Mouse (Mus musculus): ENCODE measurements around the gene Cstl1. TPM values are rescaled to one million over a fixed set of nuclear protein-coding genes. Genes with fewer than 3 reads are reported as not detected.

Cstl1 gene
- polyA plus RNA-seq (2014; fragmentation: Nextera tagmentation; extraction: Ambion mirVana): not detected in 2 replicates

GRCm38 (mm10) chr2:148750058-148750457, at the start of gene Cstl1:
TSS of gene Cstl1 (plus strand) at chr2:148750358.
- Histone ChIP-seq H3K27me3 (ENCODE audit: control insufficient read depth, insufficient read depth, low read length) (no peaks in the 10 kb centered on the region), H3K4me1 (ENCODE audit: control insufficient read depth, insufficient read depth, low read length) (no peaks in the 10 kb centered on the region), H3K9ac (ENCODE audit: low read length) (no peak within 1 kb of the TSS), H3K9me3 (ENCODE audit: control insufficient read depth, low read length) (no peaks in the 10 kb centered on the region), H3K4me2 (ENCODE audit: low read depth) (no peak within 1 kb of the TSS), H3K27ac (ENCODE audit: low read depth, low read length) (no peak within 1 kb of the TSS), H3K36me3 (ENCODE audit: control insufficient read depth, insufficient read depth, low read length) (no peaks in the 10 kb centered on the region), H3K4me3 (ENCODE audit: low read depth, low read length) (no peak within 1 kb of the TSS)
- DNase-seq (ENCODE audit: low spot score) (no peak), ATAC-seq (ENCODE audit: insufficient read depth, low FRiP score, low TSS enrichment) (no peak)
- 85% methylated on average over 1 of the region's 1 CpGs for WGBS

- Histone ChIP-seq H3K27ac (ENCODE audit: low read depth, low read length) (no peak overlapping the region), H3K4me2 (ENCODE audit: low read depth) (no peak overlapping the region), H3K9ac (ENCODE audit: low read length) (no peak overlapping the region), H3K4me3 (ENCODE audit: low read depth, low read length) (no peak overlapping the region), H3K36me3 (ENCODE audit: control insufficient read depth, insufficient read depth, low read length) (no peaks in the 10 kb centered on the region), H3K27me3 (ENCODE audit: control insufficient read depth, insufficient read depth, low read length) (no peaks in the 10 kb centered on the region), H3K4me1 (ENCODE audit: control insufficient read depth, insufficient read depth, low read length) (no peaks in the 10 kb centered on the region), H3K9me3 (ENCODE audit: control insufficient read depth, low read length) (no peaks in the 10 kb centered on the region)
- no peak for DNase-seq (ENCODE audit: low spot score)
- 79% methylated on average over 15 of the region's 15 CpGs for WGBS
- peak; percentile 64 for ATAC-seq (ENCODE audit: insufficient read depth, low FRiP score, low TSS enrichment)
Measured at GRCm38 (mm10) chr2:148706409-148707201, 43.6 kb upstream of the Cstl1 start.

- no peaks in the 10 kb centered on the region for H3K36me3 ChIP-seq (ENCODE audit: control insufficient read depth, insufficient read depth, low read length)
- WGBS: 61% methylated on average over 6 of the region's 6 CpGs
- no peak overlapping the region for H3K27ac ChIP-seq (ENCODE audit: low read depth, low read length)
- ATAC-seq (ENCODE audit: insufficient read depth, low FRiP score, low TSS enrichment) (peak; percentile 7; the same call in 1 of the 2 replicates), DNase-seq (ENCODE audit: low spot score) (no peak)
- no peak overlapping the region for H3K4me3 ChIP-seq (ENCODE audit: low read depth, low read length)
- no peaks in the 10 kb centered on the region for H3K4me1 ChIP-seq (ENCODE audit: control insufficient read depth, insufficient read depth, low read length)
- no peak overlapping the region for H3K4me2 ChIP-seq (ENCODE audit: low read depth)
- no peaks in the 10 kb centered on the region for H3K9me3 ChIP-seq (ENCODE audit: control insufficient read depth, low read length)
- H3K9ac ChIP-seq (ENCODE audit: low read length): no peak overlapping the region
- H3K27me3 ChIP-seq (ENCODE audit: control insufficient read depth, insufficient read depth, low read length): no peaks in the 10 kb centered on the region
Measured at GRCm38 (mm10) chr2:148707202-148707530, 43.0 kb upstream of the Cstl1 start.

- no peak overlapping the region for H3K9ac ChIP-seq (ENCODE audit: low read length)
- H3K27me3 ChIP-seq (ENCODE audit: control insufficient read depth, insufficient read depth, low read length): no peaks in the 10 kb centered on the region
- H3K4me2 ChIP-seq (ENCODE audit: low read depth): no peak overlapping the region
- no peak for ATAC-seq (ENCODE audit: insufficient read depth, low FRiP score, low TSS enrichment)
- H3K9me3 ChIP-seq (ENCODE audit: control insufficient read depth, low read length): no peaks in the 10 kb centered on the region
- 86% methylated on average over 3 of the region's 3 CpGs for WGBS
- no peaks in the 10 kb centered on the region for H3K4me1 ChIP-seq (ENCODE audit: control insufficient read depth, insufficient read depth, low read length)
- H3K27ac ChIP-seq (ENCODE audit: low read depth, low read length): no peak overlapping the region
- H3K4me3 ChIP-seq (ENCODE audit: low read depth, low read length): no peak overlapping the region
- no peak for DNase-seq (ENCODE audit: low spot score)
- no peaks in the 10 kb centered on the region for H3K36me3 ChIP-seq (ENCODE audit: control insufficient read depth, insufficient read depth, low read length)
Measured at GRCm38 (mm10) chr2:148712326-148712725, 37.8 kb upstream of the Cstl1 start.

- no peak for DNase-seq (ENCODE audit: low spot score)
- Histone ChIP-seq H3K4me1 (ENCODE audit: control insufficient read depth, insufficient read depth, low read length) (no peaks in the 10 kb centered on the region), H3K9me3 (ENCODE audit: control insufficient read depth, low read length) (no peaks in the 10 kb centered on the region), H3K9ac (ENCODE audit: low read length) (no peak overlapping the region), H3K4me2 (ENCODE audit: low read depth) (no peak overlapping the region), H3K27ac (ENCODE audit: low read depth, low read length) (no peak overlapping the region), H3K4me3 (ENCODE audit: low read depth, low read length) (no peak overlapping the region), H3K27me3 (ENCODE audit: control insufficient read depth, insufficient read depth, low read length) (no peaks in the 10 kb centered on the region), H3K36me3 (ENCODE audit: control insufficient read depth, insufficient read depth, low read length) (no peaks in the 10 kb centered on the region)
- 85% methylated on average over 2 of the region's 2 CpGs for WGBS
- ATAC-seq (ENCODE audit: insufficient read depth, low FRiP score, low TSS enrichment): no peak
Measured at GRCm38 (mm10) chr2:148717072-148717471, 33.1 kb upstream of the Cstl1 start.

- no peaks in the 10 kb centered on the region for H3K9me3 ChIP-seq (ENCODE audit: control insufficient read depth, low read length)
- ATAC-seq (ENCODE audit: insufficient read depth, low FRiP score, low TSS enrichment): peak; percentile 29; the same call in 1 of the 2 replicates
- no peak overlapping the region for H3K4me3 ChIP-seq (ENCODE audit: low read depth, low read length)
- no peak for DNase-seq (ENCODE audit: low spot score)
- H3K9ac ChIP-seq (ENCODE audit: low read length): no peak overlapping the region
- H3K27ac ChIP-seq (ENCODE audit: low read depth, low read length): no peak overlapping the region
- H3K36me3 ChIP-seq (ENCODE audit: control insufficient read depth, insufficient read depth, low read length): no peaks in the 10 kb centered on the region
- no peaks in the 10 kb centered on the region for H3K27me3 ChIP-seq (ENCODE audit: control insufficient read depth, insufficient read depth, low read length)
- 77% methylated on average over 2 of the region's 2 CpGs for WGBS
- no peak overlapping the region for H3K4me2 ChIP-seq (ENCODE audit: low read depth)
- H3K4me1 ChIP-seq (ENCODE audit: control insufficient read depth, insufficient read depth, low read length): no peaks in the 10 kb centered on the region
Measured at GRCm38 (mm10) chr2:148719271-148719995, 30.7 kb upstream of the Cstl1 start.

- peak; percentile 78; the same call in 1 of the 2 replicates for ATAC-seq (ENCODE audit: insufficient read depth, low FRiP score, low TSS enrichment)
- Histone ChIP-seq H3K4me2 (ENCODE audit: low read depth) (peak overlapping the region; percentile 92), H3K4me1 (ENCODE audit: control insufficient read depth, insufficient read depth, low read length) (peaks cover 4% of the 10 kb centered on the region), H3K27ac (ENCODE audit: low read depth, low read length) (no peak overlapping the region), H3K9me3 (ENCODE audit: control insufficient read depth, low read length) (no peaks in the 10 kb centered on the region), H3K4me3 (ENCODE audit: low read depth, low read length) (peak overlapping the region; percentile 73), H3K27me3 (ENCODE audit: control insufficient read depth, insufficient read depth, low read length) (no peaks in the 10 kb centered on the region), H3K9ac (ENCODE audit: low read length) (peak overlapping the region; percentile 69), H3K36me3 (ENCODE audit: control insufficient read depth, insufficient read depth, low read length) (no peaks in the 10 kb centered on the region)
- peak; percentile 41 for DNase-seq (ENCODE audit: low spot score)
- WGBS: 2% methylated on average over 35 of the region's 35 CpGs
Measured at GRCm38 (mm10) chr2:148731614-148732326, 18.4 kb upstream of the Cstl1 start.

- no peak within 1 kb of the TSS for H3K27ac ChIP-seq (ENCODE audit: low read depth, low read length)
- DNase-seq (ENCODE audit: low spot score): peak; percentile 93
- H3K27me3 ChIP-seq (ENCODE audit: control insufficient read depth, insufficient read depth, low read length): no peaks in the 10 kb centered on the region
- H3K4me3 ChIP-seq (ENCODE audit: low read depth, low read length): peak within 1 kb of the TSS; percentile 73
- H3K9ac ChIP-seq (ENCODE audit: low read length): peak within 1 kb of the TSS; percentile 69
- peaks cover 4% of the 10 kb centered on the region for H3K4me1 ChIP-seq (ENCODE audit: control insufficient read depth, insufficient read depth, low read length)
- H3K9me3 ChIP-seq (ENCODE audit: control insufficient read depth, low read length): no peaks in the 10 kb centered on the region
- peak; percentile 99 for ATAC-seq (ENCODE audit: insufficient read depth, low FRiP score, low TSS enrichment)
- 4% methylated on average over 17 of the region's 18 CpGs for WGBS
- peak within 1 kb of the TSS; percentile 92 for H3K4me2 ChIP-seq (ENCODE audit: low read depth)
- H3K36me3 ChIP-seq (ENCODE audit: control insufficient read depth, insufficient read depth, low read length): no peaks in the 10 kb centered on the region
Measured at GRCm38 (mm10) chr2:148732327-148733000, 17.7 kb upstream of the Cstl1 start, which contains the start of gene Napb. TSS of gene Napb (minus strand) at chr2:148732467.
